Mouse (Mus musculus): ENCODE data around the gene Itga5. TPM values are rescaled to one million over a fixed set of nuclear protein-coding genes. Genes with fewer than 3 reads are reported as not detected.
"Not testable (repeated sequence)": the region's sequence is repeated elsewhere in the genome, so short reads cannot be mapped to it uniquely, and the experiment has no call there.

Itga5 gene
- polyA plus RNA-seq (2015; fragmentation: Nextera tagmentation; extraction: Ambion mirVana) = 7.2 and 12.7 TPM in 2 replicates

GRCm38 (mm10) chr15:103366376-103367149 is at the start of gene Itga5:
Gene Itga5 (minus strand): TSS chr15:103366763.
- no peaks in the 10 kb centered on the region for H3K36me3 ChIP-seq
- H3K9ac ChIP-seq (replicated peaks) = peak within 1 kb of the TSS; percentile 52
- WGBS = 1% methylated on average over 48 of the region's 51 CpGs
- no peaks in the 10 kb centered on the region for H3K9me3 ChIP-seq (replicated peaks)
- peak within 1 kb of the TSS; percentile 91 for H3K4me2 ChIP-seq
- peaks cover 22% of the 10 kb centered on the region for H3K27me3 ChIP-seq (replicated peaks)
- ATAC-seq (ENCODE audit: low FRiP score) = peak; percentile 72
- peaks cover 19% of the 10 kb centered on the region for H3K4me1 ChIP-seq
- peak within 1 kb of the TSS; percentile 49 for H3K4me3 ChIP-seq (replicated peaks)
- H3K27ac ChIP-seq (replicated peaks) = 0 out of 2 replicates have a peak within 1 kb of the TSS, but pooled peaks have one; percentile 19

DNA sequence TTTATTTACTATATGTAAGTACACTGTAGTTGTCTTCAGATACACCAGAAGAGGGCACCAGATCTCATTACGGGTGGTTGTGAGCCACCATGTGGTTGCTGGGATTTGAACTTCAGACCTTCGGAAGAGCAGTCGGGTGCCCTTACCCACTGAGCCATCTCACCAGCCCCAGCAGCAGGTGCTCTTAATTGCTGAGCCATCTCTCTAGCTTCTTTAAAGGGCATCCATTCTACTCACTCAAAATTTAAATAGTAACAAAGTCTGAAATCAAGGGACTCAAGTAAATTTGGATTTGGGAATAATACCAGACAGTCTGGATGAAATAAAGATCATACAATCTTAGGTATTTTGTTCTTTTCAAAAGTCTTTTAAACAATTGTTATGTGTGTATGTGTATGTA is 39.0 kb upstream of the Itga5 start:
- H3K27ac ChIP-seq (replicated peaks); H3K4me3 ChIP-seq (replicated peaks); H3K27me3 ChIP-seq (replicated peaks); H3K4me2 ChIP-seq; H3K36me3 ChIP-seq; H3K4me1 ChIP-seq; ATAC-seq (ENCODE audit: low FRiP score); H3K9ac ChIP-seq (replicated peaks); H3K9me3 ChIP-seq (replicated peaks): not testable (repeated sequence)
- 81% methylated on average over 3 of the region's 3 CpGs for WGBS

DNA sequence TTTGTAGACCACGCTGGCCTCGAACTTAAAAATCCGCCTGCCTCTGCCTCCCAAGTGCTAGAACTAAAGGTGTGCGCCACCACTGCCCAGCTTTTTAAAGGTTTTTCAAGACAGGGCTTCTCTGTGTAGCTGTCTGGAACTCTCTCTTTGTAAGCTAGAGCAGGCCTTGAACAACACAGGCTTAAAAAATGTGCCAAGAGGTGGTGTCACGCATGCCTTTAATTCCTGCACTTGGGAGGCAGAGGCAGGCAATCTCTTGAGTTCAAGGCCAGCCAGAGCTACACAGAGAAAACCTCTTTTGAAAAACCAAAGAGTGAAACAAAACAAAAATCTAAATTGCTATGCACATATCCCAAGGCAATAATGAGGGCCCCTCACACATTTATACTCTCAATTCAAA is 34.8 kb upstream of the Itga5 start:
- no peaks in the 10 kb centered on the region for H3K9me3 ChIP-seq (replicated peaks)
- no peaks in the 10 kb centered on the region for H3K4me1 ChIP-seq
- H3K27me3 ChIP-seq (replicated peaks) = no peaks in the 10 kb centered on the region
- no peak for ATAC-seq (ENCODE audit: low FRiP score)
- H3K27ac ChIP-seq (replicated peaks) = no peak overlapping the region
- no peak overlapping the region for H3K4me2 ChIP-seq
- H3K36me3 ChIP-seq = no peaks in the 10 kb centered on the region
- WGBS = 88% methylated on average over 5 of the region's 5 CpGs
- no peak overlapping the region for H3K9ac ChIP-seq (replicated peaks)
- no peak overlapping the region for H3K4me3 ChIP-seq (replicated peaks)

DNA sequence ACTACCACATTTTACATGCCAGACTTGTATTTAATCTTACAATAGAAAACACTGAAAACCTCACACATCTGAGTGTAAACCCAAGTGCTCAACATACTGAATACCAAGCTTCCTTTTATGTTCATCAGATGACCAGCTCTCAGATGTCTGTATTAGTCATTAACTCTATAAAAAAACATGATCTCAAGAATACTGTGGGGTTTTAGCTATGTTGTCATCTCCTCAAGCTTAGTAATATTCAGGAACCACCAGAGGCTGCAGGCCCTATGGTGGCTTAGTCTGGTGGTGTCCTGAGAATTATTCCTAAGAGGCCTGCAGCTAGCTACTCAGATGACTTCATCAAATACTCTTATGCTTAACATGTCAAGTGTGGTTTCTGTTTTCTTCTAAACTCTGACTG is 27.0 kb upstream of the Itga5 start:
- Histone ChIP-seq H3K27me3 (replicated peaks) (no peaks in the 10 kb centered on the region), H3K9ac (replicated peaks) (no peak overlapping the region), H3K9me3 (replicated peaks) (no peaks in the 10 kb centered on the region), H3K4me2 (no peak overlapping the region), H3K36me3 (no peaks in the 10 kb centered on the region), H3K4me1 (no peaks in the 10 kb centered on the region), H3K27ac (replicated peaks) (no peak overlapping the region), H3K4me3 (replicated peaks) (no peak overlapping the region)
- ATAC-seq (ENCODE audit: low FRiP score) = no peak

DNA sequence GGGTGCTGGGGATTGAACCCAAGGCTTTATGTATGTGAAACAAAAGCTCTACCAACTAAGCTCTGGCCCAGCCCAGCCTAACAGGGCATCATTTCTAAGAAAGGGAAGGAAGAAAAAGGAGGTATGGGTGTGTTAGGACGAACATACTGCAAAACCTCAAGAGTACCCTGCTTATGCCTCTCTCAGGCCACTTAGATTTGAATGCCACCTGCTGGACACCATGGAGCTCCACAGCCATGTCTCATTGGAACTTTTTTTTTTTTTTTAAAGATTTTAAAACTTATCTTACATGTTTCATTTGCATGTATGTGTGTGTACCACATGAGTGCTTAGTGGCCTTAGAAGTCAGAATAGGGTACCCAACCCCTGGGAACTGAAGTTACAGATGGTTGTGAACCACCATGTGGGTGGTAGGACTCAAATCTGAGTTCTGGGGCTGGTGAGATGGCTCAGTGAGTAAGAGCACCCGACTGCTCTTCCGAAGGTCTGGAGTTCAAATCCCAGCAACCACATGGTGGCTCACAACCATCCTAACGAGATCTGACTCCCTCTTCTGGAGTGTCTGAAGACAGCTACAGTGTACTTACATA is 22.1 kb upstream of the Itga5 start:
- ATAC-seq (ENCODE audit: low FRiP score) = no peak
- no peaks in the 10 kb centered on the region for H3K36me3 ChIP-seq
- H3K4me1 ChIP-seq = no peaks in the 10 kb centered on the region
- no peaks in the 10 kb centered on the region for H3K27me3 ChIP-seq (replicated peaks)
- WGBS = 54% methylated on average over 4 of the region's 4 CpGs
- H3K4me3 ChIP-seq (replicated peaks) = no peak overlapping the region
- no peak overlapping the region for H3K4me2 ChIP-seq
- H3K27ac ChIP-seq (replicated peaks) = no peak overlapping the region
- no peaks in the 10 kb centered on the region for H3K9me3 ChIP-seq (replicated peaks)
- H3K9ac ChIP-seq (replicated peaks) = no peak overlapping the region

- Histone ChIP-seq H3K9ac (replicated peaks) (no peak overlapping the region), H3K36me3 (no peaks in the 10 kb centered on the region), H3K4me1 (no peaks in the 10 kb centered on the region; the same call in none of the 2 replicates), H3K9me3 (replicated peaks) (no peaks in the 10 kb centered on the region), H3K4me3 (replicated peaks) (no peak overlapping the region), H3K27ac (replicated peaks) (no peak overlapping the region; the same call in 1 of the 2 replicates), H3K4me2 (no peak overlapping the region), H3K27me3 (replicated peaks) (no peaks in the 10 kb centered on the region)
- 73% methylated on average over 7 of the region's 7 CpGs for WGBS
- ATAC-seq (ENCODE audit: low FRiP score) = no peak
These were observed 17.4 kb upstream of the Itga5 start for GRCm38 (mm10) chr15:103383771-103384488.

- Histone ChIP-seq H3K27me3 (replicated peaks) (no peaks in the 10 kb centered on the region), H3K4me2 (no peak overlapping the region), H3K4me1 (peaks cover 8% of the 10 kb centered on the region), H3K27ac (replicated peaks) (no peak overlapping the region), H3K9ac (replicated peaks) (no peak overlapping the region), H3K9me3 (replicated peaks) (no peaks in the 10 kb centered on the region), H3K4me3 (replicated peaks) (no peak overlapping the region), H3K36me3 (no peaks in the 10 kb centered on the region)
- no peak for ATAC-seq (ENCODE audit: low FRiP score)
- 27% methylated on average over 5 of the region's 5 CpGs for WGBS
These were observed 16.3 kb upstream of the Itga5 start for GRCm38 (mm10) chr15:103382795-103383406.

DNA sequence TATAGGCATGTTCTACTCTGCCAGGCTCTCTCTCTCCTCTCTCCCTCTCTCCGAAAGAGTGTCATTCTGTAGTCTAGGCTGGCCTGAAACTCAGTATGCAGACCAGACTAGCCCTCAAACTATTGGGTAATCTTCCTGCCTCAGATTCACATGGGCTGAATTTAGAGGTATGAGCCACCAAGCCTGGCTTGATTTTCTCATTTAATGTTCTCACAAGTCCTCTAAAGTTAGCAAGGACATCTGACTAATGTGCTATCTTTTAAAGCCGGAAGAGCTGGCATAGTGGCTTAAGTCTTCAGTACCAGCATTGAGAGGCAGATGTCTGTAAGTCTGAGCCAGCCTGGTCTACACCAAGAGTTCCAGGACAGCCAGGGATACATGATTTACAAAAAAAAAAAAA is 15.5 kb upstream of the Itga5 start:
- H3K4me3 ChIP-seq (replicated peaks) = no peak overlapping the region
- ATAC-seq (ENCODE audit: low FRiP score) = no peak
- peaks cover 12% of the 10 kb centered on the region for H3K4me1 ChIP-seq
- H3K27ac ChIP-seq (replicated peaks) = no peak overlapping the region
- no peak overlapping the region for H3K9ac ChIP-seq (replicated peaks)
- no peak overlapping the region for H3K4me2 ChIP-seq
- 93% methylated on average over 2 of the region's 2 CpGs for WGBS
- no peaks in the 10 kb centered on the region for H3K27me3 ChIP-seq (replicated peaks)
- no peaks in the 10 kb centered on the region for H3K9me3 ChIP-seq (replicated peaks)
- no peaks in the 10 kb centered on the region for H3K36me3 ChIP-seq

DNA sequence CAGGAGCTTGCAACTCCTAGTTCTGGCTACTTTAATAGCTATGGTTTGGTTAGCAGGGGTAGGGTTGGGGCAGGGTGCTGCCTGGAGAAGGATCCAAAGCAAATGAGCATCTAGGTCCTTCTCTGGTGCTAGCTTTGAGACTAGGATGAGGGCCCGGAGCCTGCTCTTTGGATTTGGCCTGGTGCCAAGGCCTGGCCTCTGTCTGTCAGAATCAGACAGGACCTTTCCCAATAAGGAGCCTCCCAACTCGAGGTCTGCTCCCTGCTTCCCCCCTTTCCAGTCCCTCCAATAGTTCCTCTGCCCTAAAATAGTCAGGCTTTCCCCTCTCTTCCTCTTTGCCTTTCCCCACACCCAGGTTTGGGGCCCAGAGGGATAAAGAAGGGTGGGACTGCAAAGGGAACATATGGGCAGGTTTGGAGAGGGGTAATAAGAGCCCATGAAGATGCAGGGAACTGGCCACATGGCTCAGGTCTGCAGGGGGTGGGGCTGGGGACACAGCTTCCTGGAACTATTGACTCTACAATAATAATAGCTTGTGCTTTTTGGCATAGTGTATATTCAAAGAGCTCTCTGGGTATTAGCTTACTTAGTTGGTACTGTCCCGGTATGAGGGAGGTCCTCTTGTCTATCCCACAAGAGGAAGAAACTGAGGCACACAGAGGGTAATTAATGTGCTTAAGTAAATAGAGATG is 12.2 kb upstream of the Itga5 start:
- no peaks in the 10 kb centered on the region for H3K27me3 ChIP-seq (replicated peaks)
- ATAC-seq (ENCODE audit: low FRiP score) = no peak
- no peaks in the 10 kb centered on the region for H3K36me3 ChIP-seq
- H3K4me3 ChIP-seq (replicated peaks) = no peak overlapping the region
- WGBS = 71% methylated on average over 3 of the region's 3 CpGs
- peaks cover 18% of the 10 kb centered on the region for H3K4me1 ChIP-seq
- H3K27ac ChIP-seq (replicated peaks) = no peak overlapping the region
- H3K4me2 ChIP-seq = no peak overlapping the region
- H3K9me3 ChIP-seq (replicated peaks) = no peaks in the 10 kb centered on the region
- H3K9ac ChIP-seq (replicated peaks) = no peak overlapping the region

- 56% methylated on average over 3 of the region's 3 CpGs for WGBS
- H3K4me2 ChIP-seq = no peak overlapping the region
- H3K27me3 ChIP-seq (replicated peaks) = no peaks in the 10 kb centered on the region
- H3K27ac ChIP-seq (replicated peaks) = no peak overlapping the region
- no peaks in the 10 kb centered on the region for H3K9me3 ChIP-seq (replicated peaks)
- ATAC-seq (ENCODE audit: low FRiP score) = no peak
- no peaks in the 10 kb centered on the region for H3K36me3 ChIP-seq
- no peak overlapping the region for H3K4me3 ChIP-seq (replicated peaks)
- peaks cover 18% of the 10 kb centered on the region for H3K4me1 ChIP-seq
- no peak overlapping the region for H3K9ac ChIP-seq (replicated peaks)
These were observed 11.4 kb upstream of the Itga5 start for GRCm38 (mm10) chr15:103377752-103378664.

All from neural tube, embryonic 15.5 days (tissue).